Mouse (Mus musculus): Measurements from ENCODE around the gene Akap10. TPM values are rescaled to one million over a fixed set of nuclear protein-coding genes. Genes with fewer than 3 reads are reported as not detected.

The Akap10 gene
- polyA plus RNA-seq (2012; rRNA removed) = 15.6 and 15.7 TPM in 2 replicates

GRCm38 (mm10) chr11:61930098-61930517 lies at the start of gene Akap10:
Akap10 (minus strand) TSS chr11:61930252.

GRCm38 (mm10) chr11:61956572-61957295 lies 26.7 kb upstream of the Akap10 start, which contains the start of gene Specc1:
Specc1 (plus strand) TSS chr11:61956763.

GRCm38 (mm10) chr11:61854988-61855411 lies 75.1 kb downstream of the Akap10 start, which contains the start of gene Ulk2:
Ulk2 (minus strand) TSS chr11:61855073.

Other genes starting within 250 kb of the Akap10 start
- gene Fam83g, start 246.2 kb downstream of the Akap10 start, polyA plus RNA-seq (2012; rRNA removed) = 0.27 and 0.56 TPM in 2 replicates
- gene Slc5a10, start 209.4 kb downstream of the Akap10 start, polyA plus RNA-seq (2012; rRNA removed) = 0.04 and 0.10 TPM in 2 replicates
- gene Prpsap2, start 168.2 kb downstream of the Akap10 start, polyA plus RNA-seq (2012; rRNA removed) = 57.9 and 71.5 TPM in 2 replicates
- gene Ulk2, start 75.2 kb downstream of the Akap10 start, polyA plus RNA-seq (2012; rRNA removed) = 58.7 and 64.4 TPM in 2 replicates
- 13.9 and 14.2 TPM in 2 replicates for gene Specc1, start 26.5 kb upstream of the Akap10 start, polyA plus RNA-seq (2012; rRNA removed)